In genomic region chr2:151977689-151978440, GRCm38 (mm10) we compare ENCODE assay signal across 8 mouse cellular contexts. TPM values are rescaled to one million over a fixed set of nuclear protein-coding genes. Genes with fewer than 3 reads are reported as not detected.
A peak's percentile ranks its signal among the peaks of the same experiment; 100 is the strongest.
DNase-seq lines count a peak whose midpoint lies in the region; ATAC-seq and TF ChIP-seq lines count a peak whose summit lies in the region.

No protein-coding gene starts in this region.

- no peak overlapping the region for H3K9ac ChIP-seq in forebrain, postnatal 0 days
- H3K9ac ChIP-seq in embryonic facial prominence, embryonic 13.5 days: no peak overlapping the region

- TF ChIP-seq CTCF in forebrain, postnatal 0 days (IDR thresholded peaks at IDR 0.05; ENCODE audit: low read depth): no peak

- H3K4me3 ChIP-seq in forebrain, embryonic 10.5 days: peak overlapping the region; percentile 79
- H3K4me3 ChIP-seq in forebrain, postnatal 0 days (ENCODE audit: low read depth, low read length): no peak overlapping the region
- no peak overlapping the region for H3K4me3 ChIP-seq in embryonic facial prominence, embryonic 13.5 days
- H3K4me3 ChIP-seq in limb, embryonic 10.5 days: peak overlapping the region; percentile 81

- H3K27me3 ChIP-seq in forebrain, embryonic 10.5 days (ENCODE audit: poor library complexity, severe bottlenecking): peaks cover 32% of the 10 kb centered on the region
- no peaks in the 10 kb centered on the region for H3K27me3 ChIP-seq in forebrain, postnatal 0 days (ENCODE audit: insufficient read depth, low read length)
- H3K27me3 ChIP-seq in embryonic facial prominence, embryonic 13.5 days: peaks cover 24% of the 10 kb centered on the region
- peaks cover 28% of the 10 kb centered on the region for H3K27me3 ChIP-seq in limb, embryonic 10.5 days (ENCODE audit: low read depth, poor library complexity, severe bottlenecking)
- H3K27me3 ChIP-seq in splenic B cell, adult 2 months (ENCODE audit: control insufficient read depth, insufficient read depth, low read length, poor library complexity, severe bottlenecking): no peaks in the 10 kb centered on the region

- peaks cover 33% of the 10 kb centered on the region for H3K36me3 ChIP-seq in forebrain, embryonic 10.5 days (replicated peaks)
- H3K36me3 ChIP-seq in forebrain, postnatal 0 days (ENCODE audit: insufficient read depth): no peaks in the 10 kb centered on the region
- no peaks in the 10 kb centered on the region for H3K36me3 ChIP-seq in embryonic facial prominence, embryonic 13.5 days
- H3K36me3 ChIP-seq in limb, embryonic 10.5 days: peaks cover 24% of the 10 kb centered on the region
- H3K36me3 ChIP-seq in splenic B cell, adult 2 months (ENCODE audit: control insufficient read depth, insufficient read depth, low read length, poor library complexity, severe bottlenecking): no peaks in the 10 kb centered on the region

- ATAC-seq in forebrain, postnatal 0 days: no peak
- ATAC-seq in embryonic facial prominence, embryonic 13.5 days (ENCODE audit: insufficient number of reproducible peaks, insufficient read depth, low FRiP score, low TSS enrichment, low read depth): no peak

- peak overlapping the region; percentile 66 for H3K27ac ChIP-seq in forebrain, embryonic 10.5 days
- no peak overlapping the region for H3K27ac ChIP-seq in forebrain, postnatal 0 days (ENCODE audit: low read depth, low read length)
- no peak overlapping the region for H3K27ac ChIP-seq in embryonic facial prominence, embryonic 13.5 days
- H3K27ac ChIP-seq in limb, embryonic 10.5 days: peak overlapping the region; percentile 47; the same call in 1 of the 2 replicates

- no peak for DNase-seq in forebrain, embryonic 10.5 days (ENCODE audit: extremely low spot score, low spot score)
- no peak for DNase-seq in forebrain, postnatal 0 days
- peak; percentile 51 for DNase-seq in A20 (ENCODE audit: low read depth, low spot score)
- peak; percentile 31 for DNase-seq in limb, embryonic 10.5 days (ENCODE audit: low spot score)
- DNase-seq in splenic B cell, adult 2 months (ENCODE audit: low read depth, low spot score): peak; percentile 30
- DNase-seq in thymus, postnatal 25 days: no peak
- no peak for DNase-seq in left cerebral cortex, adult 18-20 months (ENCODE audit: low spot score in 2 of 2)

- 87% methylated on average over 4 of the region's 4 CpGs for WGBS in forebrain, embryonic 10.5 days
- 82% methylated on average over 4 of the region's 4 CpGs for WGBS in forebrain, postnatal 0 days
- WGBS in embryonic facial prominence, embryonic 13.5 days: 66% methylated on average over 4 of the region's 4 CpGs
- 80% methylated on average over 4 of the region's 4 CpGs for WGBS in limb, embryonic 10.5 days

- peaks cover 72% of the 10 kb centered on the region for H3K4me1 ChIP-seq in forebrain, embryonic 10.5 days
- peaks cover 8% of the 10 kb centered on the region; the same call in 1 of the 2 replicates for H3K4me1 ChIP-seq in forebrain, postnatal 0 days (ENCODE audit: insufficient read depth)
- H3K4me1 ChIP-seq in embryonic facial prominence, embryonic 13.5 days: peaks cover 48% of the 10 kb centered on the region
- H3K4me1 ChIP-seq in limb, embryonic 10.5 days: peaks cover 67% of the 10 kb centered on the region

- no peaks in the 10 kb centered on the region for H3K9me3 ChIP-seq in forebrain, embryonic 10.5 days
- H3K9me3 ChIP-seq in forebrain, postnatal 0 days (ENCODE audit: low read length): no peaks in the 10 kb centered on the region
- H3K9me3 ChIP-seq in embryonic facial prominence, embryonic 13.5 days: no peaks in the 10 kb centered on the region
- H3K9me3 ChIP-seq in limb, embryonic 10.5 days (replicated peaks): no peaks in the 10 kb centered on the region

- H3K4me2 ChIP-seq in forebrain, postnatal 0 days (ENCODE audit: low read depth): no peak overlapping the region
- peak overlapping the region; percentile 5; the same call in 1 of the 2 replicates for H3K4me2 ChIP-seq in embryonic facial prominence, embryonic 13.5 days

RNA-seq across cellular contexts. Expression of gene Fam110a, which starts 2.2 kb away (rescaled TPM):
- 60.3 and 70.4 TPM in 2 replicates for polyA plus RNA-seq in forebrain, embryonic 10.5 days (2016; fragmentation: Nextera tagmentation; extraction: Ambion mirVana)
- 17.2 and 24.3 TPM in 2 replicates for total RNA-seq in forebrain, postnatal 0 days (2014; rRNA removed)
- polyA plus RNA-seq in forebrain, postnatal 0 days (2015; fragmentation: Nextera tagmentation; extraction: Ambion mirVana): 41.2 and 47.7 TPM in 2 replicates
- polyA plus RNA-seq in embryonic facial prominence, embryonic 13.5 days (2015; fragmentation: Nextera tagmentation; extraction: Ambion mirVana): 20.9 and 23.7 TPM in 2 replicates
- 35.0 and 37.9 TPM in 2 replicates for polyA plus RNA-seq in limb, embryonic 10.5 days (2016; fragmentation: Nextera tagmentation; extraction: Ambion mirVana)
- 1 to 10 TPM; 7.4 to 7.6 TPM for total RNA-seq in left cerebral cortex, adult 18-20 months (2021)

RNA-seq across cellular contexts. Expression of gene Slc52a3, which starts 18.4 kb away (rescaled TPM):
- 0.69 and 0.79 TPM in 2 replicates for polyA plus RNA-seq in forebrain, embryonic 10.5 days (2016; fragmentation: Nextera tagmentation; extraction: Ambion mirVana)
- 0.92 and 2.2 TPM in 2 replicates for total RNA-seq in forebrain, postnatal 0 days (2014; rRNA removed)
- polyA plus RNA-seq in forebrain, postnatal 0 days (2015; fragmentation: Nextera tagmentation; extraction: Ambion mirVana): 2.0 TPM in 2 replicates
- 1.4 and 2.2 TPM in 2 replicates for polyA plus RNA-seq in embryonic facial prominence, embryonic 13.5 days (2015; fragmentation: Nextera tagmentation; extraction: Ambion mirVana)
- polyA plus RNA-seq in limb, embryonic 10.5 days (2016; fragmentation: Nextera tagmentation; extraction: Ambion mirVana): 0.77 and 1.3 TPM in 2 replicates
- total RNA-seq in left cerebral cortex, adult 18-20 months (2021): 1 to 10 TPM; 2.1 to 2.8 TPM

Comparison
In these comparisons a context has a peak if more than half of its experiments do, and no peak if none do; other contexts are left out.
1. H3K27ac ChIP-seq: peak in forebrain, embryonic 10.5 days (single experiment) and limb, embryonic 10.5 days (single experiment); none in forebrain, postnatal 0 days (single experiment) and embryonic facial prominence, embryonic 13.5 days (single experiment).
2. H3K4me3 ChIP-seq: peak in forebrain, embryonic 10.5 days (single experiment) and limb, embryonic 10.5 days (single experiment); none in forebrain, postnatal 0 days (single experiment) and embryonic facial prominence, embryonic 13.5 days (single experiment).
3. DNase-seq: peak in A20 (single experiment), limb, embryonic 10.5 days (single experiment) and splenic B cell, adult 2 months (single experiment); none in forebrain, embryonic 10.5 days (single experiment), forebrain, postnatal 0 days (single experiment), thymus, postnatal 25 days (single experiment) and left cerebral cortex, adult 18-20 months (0 of 2).